Mouse (Mus musculus): ENCODE results near the gene Gna14.

GRCm38 (mm10) chr19:16491497-16491896 is 55.9 kb downstream of the Gna14 start:
- no peak for TF ChIP-seq CTCF (IDR thresholded peaks at IDR 0.05; ENCODE audit: borderline replicate concordance, control insufficient read depth, extremely low read depth, insufficient read depth, low read length, poor library complexity)
- no peak for TF ChIP-seq POLR2A (IDR thresholded peaks at IDR 0.05; ENCODE audit: control insufficient read depth, extremely low read depth, insufficient read depth, low read length, poor library complexity)
